Mouse (Mus musculus): Measurements from ENCODE around the gene Prkce.

DNA sequence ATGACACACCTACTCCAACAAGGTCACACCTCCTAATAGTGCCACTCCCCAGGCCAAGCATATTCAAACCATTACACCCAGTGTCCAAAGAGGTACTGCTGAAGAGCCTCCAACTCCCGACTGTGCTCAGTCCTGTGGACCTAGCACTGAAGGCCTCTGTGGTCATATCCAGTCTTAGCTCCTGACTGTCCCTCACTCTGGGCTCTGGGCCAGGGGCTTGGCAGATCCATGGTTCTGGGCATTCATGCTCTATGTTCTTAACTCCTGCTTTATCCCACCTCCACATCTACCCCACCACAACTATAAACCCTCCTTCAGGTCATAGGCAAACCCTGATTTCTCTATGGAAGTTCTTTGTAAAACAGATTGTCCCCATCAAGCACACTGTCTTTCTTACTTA lies 485.2 kb downstream of the Prkce start:
- TF ChIP-seq CTCF (IDR thresholded peaks at IDR 0.05; ENCODE audit: low read depth, low read length) (no peak), TAL1 (conservative IDR thresholded peaks at IDR 0.05; ENCODE audit: low read depth, low read length) (no peak)

All from G1E (cell line).